Mouse (Mus musculus) brain, embryonic 14.5 days (tissue): ENCODE results near the gene Spef2.

Experiments
- CTCF ChIP-seq: fragments of 200-500 bp; IDR thresholded peaks from 2 replicates; pipeline ENCODE4 v1.5.1; 2012; ENCODE audit warnings: inconsistent platforms, mild to moderate bottlenecking, moderate library complexity, borderline replicate concordance; ENCODE audit not compliant: insufficient read depth, insufficient read length; ENCODE audit errors: extremely low read depth
- POLR2A ChIP-seq: fragments of 200-500 bp; IDR thresholded peaks from 2 replicates; pipeline ENCODE4 v1.6.1; 2012; ENCODE audit warnings: mild to moderate bottlenecking, inconsistent platforms, borderline replicate concordance; ENCODE audit not compliant: poor library complexity, insufficient read depth, insufficient read length, severe bottlenecking; ENCODE audit errors: extremely low read depth

GRCm38 (mm10) chr15:9533356-9533902 is 215.2 kb downstream of the Spef2 start:
- TF ChIP-seq POLR2A, result no peak
- no peak for TF ChIP-seq CTCF
